Mouse (Mus musculus): ENCODE results near the gene Orc5.

The Orc5 gene

GRCm38 (mm10) chr5:22550033-22550551, at the start of gene Orc5:
TSS of gene Orc5 (minus strand) at chr5:22550429.
- DNase-seq: peak; percentile 94 to 97

GRCm38 (mm10) chr5:22596981-22597380, 46.8 kb upstream of the Orc5 start:
- no peak for DNase-seq

- DNase-seq: peak; percentile 15 to 53
These were observed 39.2 kb upstream of the Orc5 start for GRCm38 (mm10) chr5:22589370-22589966.

- peak; percentile 3 to 27 for DNase-seq
These were observed 37.3 kb upstream of the Orc5 start for GRCm38 (mm10) chr5:22587492-22587891.

GRCm38 (mm10) chr5:22584556-22584955, 34.3 kb upstream of the Orc5 start:
- peak in 1 of 2 experiments; percentile 17 for DNase-seq

- DNase-seq: no peak
These were observed 27.8 kb upstream of the Orc5 start for GRCm38 (mm10) chr5:22578011-22578410.

- DNase-seq: no peak
These were observed 24.5 kb upstream of the Orc5 start for GRCm38 (mm10) chr5:22574751-22575150.

- DNase-seq: no peak
These were observed 23.9 kb upstream of the Orc5 start for GRCm38 (mm10) chr5:22574161-22574560.

- no peak for DNase-seq
These were observed 23.5 kb upstream of the Orc5 start for GRCm38 (mm10) chr5:22573696-22574095.

GRCm38 (mm10) chr5:22572881-22573280, 22.7 kb upstream of the Orc5 start:
- no peak for DNase-seq

GRCm38 (mm10) chr5:22572456-22572855, 22.2 kb upstream of the Orc5 start:
- DNase-seq: no peak

GRCm38 (mm10) chr5:22565708-22566107, 15.5 kb upstream of the Orc5 start:
- no peak for DNase-seq

- no peak for DNase-seq
These were observed 9.6 kb upstream of the Orc5 start for GRCm38 (mm10) chr5:22559801-22560200.

- DNase-seq: no peak
These were observed 7.4 kb upstream of the Orc5 start for GRCm38 (mm10) chr5:22557491-22558113.

- DNase-seq: no peak
These were observed 6.5 kb upstream of the Orc5 start for GRCm38 (mm10) chr5:22556713-22557112.

GRCm38 (mm10) chr5:22552233-22552765, 2.1 kb upstream of the Orc5 start:
- no peak for DNase-seq

- no peak for DNase-seq
These were observed 730 bp downstream of the Orc5 start for GRCm38 (mm10) chr5:22549366-22550032.

GRCm38 (mm10) chr5:22548556-22549161, 1.6 kb downstream of the Orc5 start:
- peak; percentile 48 to 66 for DNase-seq

GRCm38 (mm10) chr5:22546536-22546935, 3.7 kb downstream of the Orc5 start:
- DNase-seq: no peak

- DNase-seq: no peak
These were observed 4.9 kb downstream of the Orc5 start for GRCm38 (mm10) chr5:22545305-22545704.

GRCm38 (mm10) chr5:22542676-22543075, 7.6 kb downstream of the Orc5 start:
- no peak for DNase-seq

- peak; percentile 43 to 62 for DNase-seq
These were observed 11.1 kb downstream of the Orc5 start for GRCm38 (mm10) chr5:22538996-22539600.

- DNase-seq: no peak
These were observed 13.5 kb downstream of the Orc5 start for GRCm38 (mm10) chr5:22536695-22537094.
